Comparison of ENCODE assay signal across 22 mouse cellular contexts in genomic region chr6:5854048-5854836, GRCm38 (mm10).
DNase-seq lines count a peak whose midpoint lies in the region; ATAC-seq lines count a peak whose summit lies in the region.
"Had no signal": no experiment of that assay in that cellular context is flagged by ENCODE, and none has a peak within 500 bp of the region (broad histone marks: within the 10 kb centered on the region; RNA-seq: fewer than 3 reads in every experiment).

No protein-coding gene starts in this region.

- ATAC-seq in cerebellum, adult (ENCODE audit: insufficient number of reproducible peaks, low FRiP score, low TSS enrichment) = peak; percentile 46; the same call in 1 of the 2 replicates
- no peak for ATAC-seq in forebrain, embryonic 15.5 days (replicated peaks)
- ATAC-seq: CD4-positive, CD25-positive, alpha-beta regulatory T cell, adult 4 months; hindbrain, embryonic 16.5 days; inflammation-experienced regulatory T-cells, adult 6 months; intestine, postnatal 0 days had no signal

- H3K4me3 ChIP-seq in forebrain, embryonic 10.5 days = no peak overlapping the region
- H3K4me3 ChIP-seq in forebrain, embryonic 15.5 days = no peak overlapping the region
- H3K4me3 ChIP-seq in heart, embryonic 10.5 days = no peak overlapping the region
- H3K4me3 ChIP-seq: embryonic facial prominence, embryonic 15.5 days; erythroblast, embryonic 14.5 days; heart, embryonic 13.5 days; hindbrain, embryonic 12.5 days had no signal

- H3K9me3 ChIP-seq in forebrain, embryonic 10.5 days = peaks cover 5% of the 10 kb centered on the region; the same call in 1 of the 2 replicates
- H3K9me3 ChIP-seq in forebrain, embryonic 15.5 days = no peaks in the 10 kb centered on the region
- H3K9me3 ChIP-seq in heart, embryonic 10.5 days = no peaks in the 10 kb centered on the region
- H3K9me3 ChIP-seq: embryonic facial prominence, embryonic 15.5 days; G1E; heart, embryonic 13.5 days; hindbrain, embryonic 12.5 days had no signal

- H3K9ac ChIP-seq in forebrain, embryonic 15.5 days (replicated peaks) = no peak overlapping the region
- H3K9ac ChIP-seq: embryonic facial prominence, embryonic 15.5 days; heart, embryonic 13.5 days; hindbrain, embryonic 12.5 days had no signal

- 90% methylated on average over 12 of the region's 12 CpGs for WGBS in forebrain, embryonic 10.5 days
- 92% methylated on average over 12 of the region's 12 CpGs for WGBS in forebrain, embryonic 15.5 days
- 85% methylated on average over 12 of the region's 12 CpGs for WGBS in heart, embryonic 10.5 days

- no peaks in the 10 kb centered on the region for H3K36me3 ChIP-seq in forebrain, embryonic 10.5 days (replicated peaks)
- no peaks in the 10 kb centered on the region for H3K36me3 ChIP-seq in forebrain, embryonic 15.5 days
- H3K36me3 ChIP-seq in heart, embryonic 10.5 days = no peaks in the 10 kb centered on the region
- H3K36me3 ChIP-seq: embryonic facial prominence, embryonic 15.5 days; G1E; heart, embryonic 13.5 days; hindbrain, embryonic 12.5 days had no signal

- H3K27ac ChIP-seq in forebrain, embryonic 10.5 days = no peak overlapping the region
- H3K27ac ChIP-seq in forebrain, embryonic 15.5 days (replicated peaks) = no peak overlapping the region
- H3K27ac ChIP-seq in heart, embryonic 10.5 days = no peak overlapping the region
- H3K27ac ChIP-seq: embryonic facial prominence, embryonic 15.5 days; heart, embryonic 13.5 days; hindbrain, embryonic 12.5 days had no signal

- no peak for DNase-seq in cerebellum, postnatal 14 days
- peak; percentile 3 for DNase-seq in forebrain, embryonic 10.5 days (ENCODE audit: extremely low spot score, low spot score)
- peak; percentile 52 for DNase-seq in heart, embryonic 10.5 days (ENCODE audit: low spot score)
- no peak for DNase-seq in heart, postnatal 4 days
- DNase-seq in brain, adult 2 months (ENCODE audit: low read depth, low spot score) = peak; percentile 69
- DNase-seq: adrenal gland, adult 8-10 months; adrenal gland, postnatal 36 days; B cell, adult 2 months; embryo, embryonic 11 days; gastrocnemius, postnatal 10 days; heart, postnatal 36 days had no signal

- no peak overlapping the region for H3K4me2 ChIP-seq in forebrain, embryonic 15.5 days (replicated peaks)
- H3K4me2 ChIP-seq: embryonic facial prominence, embryonic 15.5 days; heart, embryonic 13.5 days; hindbrain, embryonic 12.5 days had no signal

- no peaks in the 10 kb centered on the region for H3K27me3 ChIP-seq in forebrain, embryonic 10.5 days (ENCODE audit: poor library complexity, severe bottlenecking)
- no peaks in the 10 kb centered on the region for H3K27me3 ChIP-seq in forebrain, embryonic 15.5 days
- no peaks in the 10 kb centered on the region for H3K27me3 ChIP-seq in heart, embryonic 10.5 days (ENCODE audit: insufficient read depth, poor library complexity, severe bottlenecking)
- H3K27me3 ChIP-seq: hindbrain, embryonic 12.5 days had no signal

- peaks cover 5% of the 10 kb centered on the region; the same call in 1 of the 2 replicates for H3K4me1 ChIP-seq in forebrain, embryonic 10.5 days
- H3K4me1 ChIP-seq in forebrain, embryonic 15.5 days = peaks cover 10% of the 10 kb centered on the region
- peaks cover 2% of the 10 kb centered on the region; the same call in 1 of the 2 replicates for H3K4me1 ChIP-seq in heart, embryonic 10.5 days

Comparison
In these comparisons a context has a peak if more than half of its experiments do, and no peak if none do; other contexts are left out.
1. DNase-seq: peak in forebrain, embryonic 10.5 days (single experiment), heart, embryonic 10.5 days (single experiment) and brain, adult 2 months (single experiment); none in cerebellum, postnatal 14 days (0 of 2) and heart, postnatal 4 days (single experiment).